In the genomic region with DNA sequence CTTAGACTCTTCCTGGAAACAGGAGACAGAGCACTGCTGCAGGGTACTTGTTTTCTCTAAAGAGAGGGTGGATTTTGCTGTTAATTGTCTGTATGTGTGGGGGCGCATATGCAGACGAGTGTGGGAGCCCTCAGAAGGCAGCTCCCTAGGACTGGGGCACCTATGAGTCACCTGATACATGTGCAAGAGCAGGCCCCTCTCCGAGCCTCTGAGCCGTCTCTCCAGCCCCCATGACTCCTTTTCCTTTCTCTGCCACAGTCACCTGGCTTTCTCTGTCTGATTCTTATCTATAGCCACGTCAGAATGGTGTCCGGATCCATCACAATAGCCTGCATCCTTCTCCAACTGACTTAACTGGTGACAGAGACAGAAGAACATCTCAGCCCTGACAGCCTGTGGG, we compare ENCODE assay signal across 41 mouse cellular contexts. TPM values are rescaled to one million over a fixed set of nuclear protein-coding genes. Genes with fewer than 3 reads are reported as not detected.
DNase-seq lines count a peak whose midpoint lies in the region; ATAC-seq and TF ChIP-seq lines count a peak whose summit lies in the region.
"Had no signal": no experiment of that assay in that cellular context is flagged by ENCODE, and none has a peak within 500 bp of the region (broad histone marks: within the 10 kb centered on the region; RNA-seq: fewer than 3 reads in every experiment).

No protein-coding gene starts in this region.

- no peak for TF ChIP-seq POLR2A in small intestine, adult 2 months (IDR thresholded peaks at IDR 0.05; ENCODE audit: low read depth, low read length)

- TF ChIP-seq CTCF in left cerebral cortex, adult 2 months (IDR thresholded peaks at IDR 0.05): no peak
- no peak for TF ChIP-seq CTCF in small intestine, adult 2 months (IDR thresholded peaks at IDR 0.05; ENCODE audit: extremely low read depth, insufficient read length, insufficient replicate concordance, low read depth, low read length)

- H3K27ac ChIP-seq in left cerebral cortex, adult 2 months: peak overlapping the region; percentile 24; the same call in 1 of the 2 replicates
- H3K27ac ChIP-seq in small intestine, adult 2 months (ENCODE audit: insufficient read depth, low read depth, low read length): 0 out of 2 replicates have a peak overlapping the region, but pooled peaks have one; percentile 21
- H3K27ac ChIP-seq: embryonic facial prominence, embryonic 10.5 days; embryonic facial prominence, embryonic 15.5 days; forebrain, embryonic 12.5 days; hindbrain, embryonic 13.5 days; kidney, embryonic 15.5 days; liver, embryonic 12.5 days; midbrain, embryonic 12.5 days; neural tube, embryonic 12.5 days had no signal

- no peak overlapping the region for H3K4me3 ChIP-seq in left cerebral cortex, adult 2 months
- H3K4me3 ChIP-seq in small intestine, adult 2 months (ENCODE audit: low read depth, low read length): no peak overlapping the region
- H3K4me3 ChIP-seq: embryonic facial prominence, embryonic 10.5 days; embryonic facial prominence, embryonic 15.5 days; forebrain, embryonic 12.5 days; hindbrain, embryonic 13.5 days; kidney, embryonic 15.5 days; liver, embryonic 12.5 days; megakaryocyte, embryonic 14.5 days; midbrain, embryonic 12.5 days; myocyte; neural tube, embryonic 12.5 days had no signal

- intact Hi-C loops in left cerebral cortex, adult 2 months (cut with DNase I): no loop called here
- intact Hi-C loops in left cerebral cortex, postnatal 4 days (cut with DNase I): no loop called here

- ATAC-seq in activated CD4-positive, CD25-positive, alpha-beta regulatory T cell, adult 4 months: peak; percentile 30
- ATAC-seq: forebrain, postnatal 0 days; liver, embryonic 12.5 days; liver, postnatal 0 days; Patski had no signal

- peaks cover 48% of the 10 kb centered on the region for H3K36me3 ChIP-seq in small intestine, adult 2 months (ENCODE audit: control insufficient read depth, insufficient read depth, low read length)

- WGBS in small intestine, adult 2 months: 86% methylated on average over 6 of the region's 6 CpGs

- DNase-seq in left cerebral cortex, adult 2 months (ENCODE audit: extremely low spot score in 1 of 2, low spot score in 2 of 2): no peak
- DNase-seq in left cerebral cortex, postnatal 4 days: no peak
- DNase-seq in CD4-positive, CD25-positive, alpha-beta regulatory T cell, adult 2 months (ENCODE audit: low read depth, low spot score): peak; percentile 51
- no peak for DNase-seq in embryo, embryonic 9.5 days (ENCODE audit: extremely low spot score)
- no peak for DNase-seq in lung, postnatal 25 days (ENCODE audit: low spot score)
- DNase-seq: adrenal gland, postnatal 14 days; cerebellum, adult 11-12 months; cerebellum, postnatal 14 days; forebrain, postnatal 0 days; gastrocnemius, postnatal 14 days; heart, postnatal 36 days; kidney, adult 11 months; kidney, postnatal 4 days; layer of hippocampus, adult 9-11 months; liver, postnatal 0 days; lung, postnatal 4 days; thymus, postnatal 4 days had no signal

- H3K4me1 ChIP-seq in small intestine, adult 2 months (ENCODE audit: control insufficient read depth, insufficient read depth, insufficient read length, low read length): peaks cover under 1% of the 10 kb centered on the region; the same call in 1 of the 2 replicates
- H3K4me1 ChIP-seq: embryonic facial prominence, embryonic 10.5 days; embryonic facial prominence, embryonic 15.5 days; forebrain, embryonic 12.5 days; hindbrain, embryonic 13.5 days; kidney, embryonic 15.5 days; liver, embryonic 12.5 days; midbrain, embryonic 12.5 days; neural tube, embryonic 12.5 days had no signal

- no peaks in the 10 kb centered on the region for H3K27me3 ChIP-seq in small intestine, adult 2 months (ENCODE audit: control insufficient read depth, insufficient read depth, low read length)
- H3K27me3 ChIP-seq: embryonic facial prominence, embryonic 15.5 days; forebrain, embryonic 12.5 days; hindbrain, embryonic 13.5 days; kidney, embryonic 15.5 days; liver, embryonic 12.5 days; megakaryocyte, embryonic 14.5 days; midbrain, embryonic 12.5 days; neural tube, embryonic 12.5 days; Patski had no signal

RNA-seq across cellular contexts. Expression of a gene that starts 22.9 kb away (rescaled TPM):
- under 1 TPM; 0.70 to 0.75 TPM for total RNA-seq in left cerebral cortex, adult 2 months (2021)
- total RNA-seq in left cerebral cortex, postnatal 4 days (2021): 1 to 10 TPM; 1.4 to 1.7 TPM
- under 1 TPM; 0.12 to 0.13 TPM for polyA plus RNA-seq in activated CD4-positive, CD25-positive, alpha-beta regulatory T cell, adult 4 months (2017; shearing (Covaris generic))
- 0.53 and 0.62 TPM in 2 replicates for polyA plus RNA-seq in small intestine, adult 2 months (2012; rRNA removed)

RNA-seq across cellular contexts. Expression of a gene that starts 23.6 kb away (rescaled TPM):
- total RNA-seq in left cerebral cortex, adult 2 months (2021): 10 to 100 TPM; 40.7 to 42.8 TPM
- total RNA-seq in left cerebral cortex, postnatal 4 days (2021): 10 to 100 TPM; 36.0 to 42.8 TPM
- polyA plus RNA-seq in activated CD4-positive, CD25-positive, alpha-beta regulatory T cell, adult 4 months (2017; shearing (Covaris generic)): 10 to 100 TPM; 23.7 to 26.9 TPM
- 11.5 and 23.5 TPM in 2 replicates for polyA plus RNA-seq in small intestine, adult 2 months (2012; rRNA removed)

RNA-seq across cellular contexts. Expression of a gene that starts 44.3 kb away (rescaled TPM):
- not detected for total RNA-seq in left cerebral cortex, adult 2 months (2021)
- not detected for total RNA-seq in left cerebral cortex, postnatal 4 days (2021)
- polyA plus RNA-seq in activated CD4-positive, CD25-positive, alpha-beta regulatory T cell, adult 4 months (2017; shearing (Covaris generic)): under 1 TPM in 1 of 2 experiments, not detected in 1; 0.08 TPM
- not detected in 2 replicates for polyA plus RNA-seq in small intestine, adult 2 months (2012; rRNA removed)
- total RNA-seq: adrenal gland, postnatal 14 days; forebrain, postnatal 0 days; gastrocnemius, postnatal 14 days; granulocyte monocyte progenitor cell, adult 5-6 weeks; heart, postnatal 36 days; left cerebral cortex, adult 8-10 months; left cerebral cortex, postnatal 36 days had no signal
- polyA plus RNA-seq: cortical plate, adult 2 months; forebrain, embryonic 12.5 days; heart, embryonic 11.5 days; heart, embryonic 16.5 days; limb, embryonic 14.5 days; liver, embryonic 12.5 days; liver, postnatal 0 days; lung, embryonic 16.5 days; midbrain, embryonic 12.5 days; stomach, embryonic 14.5 days had no signal

RNA-seq across cellular contexts. Expression of a gene that starts 52.4 kb away (rescaled TPM):
- not detected for total RNA-seq in left cerebral cortex, adult 2 months (2021)
- not detected for total RNA-seq in left cerebral cortex, postnatal 4 days (2021)
- polyA plus RNA-seq in activated CD4-positive, CD25-positive, alpha-beta regulatory T cell, adult 4 months (2017; shearing (Covaris generic)): 10 to 100 TPM; 26.1 to 55.0 TPM
- polyA plus RNA-seq in small intestine, adult 2 months (2012; rRNA removed): 2.4 and 3.4 TPM in 2 replicates
- total RNA-seq: adrenal gland, postnatal 14 days; forebrain, postnatal 0 days; gastrocnemius, postnatal 14 days; heart, postnatal 36 days; left cerebral cortex, adult 8-10 months; left cerebral cortex, postnatal 36 days; midbrain, postnatal 0 days had no signal
- polyA plus RNA-seq: cortical plate, adult 2 months; testis, adult 2 months had no signal

RNA-seq across cellular contexts. Expression of a gene that starts 52.5 kb away (rescaled TPM):
- total RNA-seq in left cerebral cortex, adult 2 months (2021): under 1 TPM in 1 of 2 experiments, not detected in 1; 0.14 TPM
- not detected for total RNA-seq in left cerebral cortex, postnatal 4 days (2021)
- polyA plus RNA-seq in activated CD4-positive, CD25-positive, alpha-beta regulatory T cell, adult 4 months (2017; shearing (Covaris generic)): under 1 TPM in 1 of 2 experiments, not detected in 1; 0.89 TPM
- 11.4 and 58.3 TPM in 2 replicates for polyA plus RNA-seq in small intestine, adult 2 months (2012; rRNA removed)
- total RNA-seq: forebrain, postnatal 0 days; gastrocnemius, postnatal 14 days; granulocyte monocyte progenitor cell, adult 5-6 weeks; heart, postnatal 36 days had no signal
- polyA plus RNA-seq: embryonic facial prominence, embryonic 15.5 days; forebrain, embryonic 12.5 days; hindbrain, embryonic 13.5 days; lung, embryonic 16.5 days; midbrain, embryonic 12.5 days; neural tube, embryonic 12.5 days; stomach, embryonic 14.5 days had no signal
